17 mouse cellular contexts compared by ENCODE assay signal in the genomic region with DNA sequence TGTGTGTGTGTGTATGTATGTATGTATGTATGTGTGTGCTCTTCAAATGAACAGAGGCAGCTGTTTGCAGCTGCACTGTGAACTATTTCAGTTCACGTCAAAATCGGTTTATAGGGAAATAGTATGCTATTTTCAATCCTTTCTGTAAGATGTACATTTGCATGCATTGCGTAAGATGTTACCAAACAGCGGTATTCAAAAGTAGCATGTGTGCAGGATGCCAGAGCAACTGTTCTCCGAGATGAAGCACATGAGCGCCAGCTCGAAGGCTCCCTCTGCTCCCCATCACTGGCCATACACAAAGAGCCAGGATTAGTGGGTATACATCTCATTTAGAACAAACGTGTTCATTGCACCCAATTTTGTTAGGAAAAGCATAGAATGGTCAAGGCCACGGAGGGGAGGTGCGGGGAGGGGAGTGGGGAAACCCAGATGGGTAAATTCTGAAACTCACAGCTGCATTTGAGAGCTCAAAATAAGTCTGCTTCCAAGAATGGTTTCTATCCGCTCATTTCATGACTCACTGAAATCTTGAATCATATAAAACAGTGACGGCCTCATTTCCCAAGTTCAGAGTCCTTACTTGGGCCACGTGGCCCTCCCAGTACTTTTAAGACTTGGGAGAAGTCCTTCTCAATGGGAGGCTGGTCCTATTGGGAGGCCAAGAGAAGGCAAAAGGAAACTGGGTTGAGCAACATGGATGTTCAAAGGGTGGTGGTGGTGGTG. TPM values are rescaled to one million over a fixed set of nuclear protein-coding genes. Genes with fewer than 3 reads are reported as not detected.
A peak's percentile ranks its signal among the peaks of the same experiment; 100 is the strongest.
DNase-seq lines count a peak whose midpoint lies in the region; ATAC-seq and TF ChIP-seq lines count a peak whose summit lies in the region.
"Had no signal": no experiment of that assay in that cellular context is flagged by ENCODE, and none has a peak within 500 bp of the region (broad histone marks: within the 10 kb centered on the region; RNA-seq: fewer than 3 reads in every experiment).

No protein-coding gene starts in this region.

- dilution Hi-C loops in CH12.LX (cut with MboI; ENCODE audit: extremely low pct_ligation_motif_present, extremely low pct_unique_long_range_greater_than_20kb, low sequenced_read_pairs): no loop called here

- peak; percentile 93 for TF ChIP-seq EP300 in CH12.LX (IDR thresholded peaks at IDR 0.05; ENCODE audit: low read length)

- TF ChIP-seq CTCF in CH12.LX (conservative IDR thresholded peaks at IDR 0.05 in 1 of 2, IDR thresholded peaks at IDR 0.05 in 1 of 2; ENCODE audit: low read depth in 2 of 2, low read length in 2 of 2): no peak

- peak; percentile 41; the same call in 1 of the 2 replicates for TF ChIP-seq POLR2A in CH12.LX (IDR thresholded peaks at IDR 0.05; ENCODE audit: low read depth, low read length)

- in situ Hi-C loops in CH12.LX (cut with MboI; ENCODE audit: low pct_ligation_motif_present, low pct_unique_long_range_greater_than_20kb, low sequenced_read_pairs): no loop called here

- DNase-seq in layer of hippocampus, adult 18-20 months (ENCODE audit: low spot score in 2 of 2): peak; percentile 42 to 67
- no peak for DNase-seq in layer of hippocampus, adult 9-10 months (ENCODE audit: low spot score)
- DNase-seq in CH12.LX (ENCODE audit: extremely low read depth): peak; percentile 92
- peak; percentile 45 to 65 for DNase-seq in frontal cortex, postnatal 36 days (ENCODE audit: low spot score in 2 of 2)
- DNase-seq in adrenal gland, postnatal 36 days: no peak
- no peak for DNase-seq in thymus, adult 18-20 months
- DNase-seq: cerebellum, adult 2 months; kidney, postnatal 14 days; retina, postnatal 1 day had no signal

- WGBS in heart, embryonic 12.5 days: 85% methylated on average over 13 of the region's 13 CpGs

- no peak overlapping the region for H3K4me3 ChIP-seq in CH12.LX (replicated peaks in 1 of 3; ENCODE audit: low read depth in 2 of 3, low read length in 2 of 3, poor library complexity in 1 of 3)
- no peak overlapping the region for H3K4me3 ChIP-seq in heart, embryonic 12.5 days
- H3K4me3 ChIP-seq: heart, embryonic 13.5 days; limb, embryonic 12.5 days; liver, embryonic 15.5 days; neural tube, embryonic 15.5 days had no signal

- peak overlapping the region; percentile 99 for H3K27ac ChIP-seq in CH12.LX (ENCODE audit: insufficient read depth, low read depth)
- H3K27ac ChIP-seq in heart, embryonic 12.5 days (ENCODE audit: poor library complexity, severe bottlenecking): no peak overlapping the region
- H3K27ac ChIP-seq: heart, embryonic 13.5 days; limb, embryonic 12.5 days; liver, embryonic 15.5 days; macrophage; neural tube, embryonic 15.5 days had no signal

- no peaks in the 10 kb centered on the region for H3K9me3 ChIP-seq in CH12.LX (replicated peaks; ENCODE audit: low read length)
- no peaks in the 10 kb centered on the region for H3K9me3 ChIP-seq in heart, embryonic 12.5 days (replicated peaks)
- H3K9me3 ChIP-seq: heart, embryonic 13.5 days; limb, embryonic 12.5 days; liver, embryonic 15.5 days; neural tube, embryonic 15.5 days had no signal

- H3K4me1 ChIP-seq in CH12.LX (ENCODE audit: control insufficient read depth in 1 of 2, insufficient read depth in 2 of 2): peaks cover 40 to 87% of the 10 kb centered on the region in 2 experiments
- peaks cover 8% of the 10 kb centered on the region; the same call in 1 of the 2 replicates for H3K4me1 ChIP-seq in heart, embryonic 12.5 days (replicated peaks)
- H3K4me1 ChIP-seq: limb, embryonic 12.5 days; neural tube, embryonic 15.5 days had no signal

- peak overlapping the region; percentile 83 for H3K4me2 ChIP-seq in CH12.LX (ENCODE audit: insufficient read depth, low read depth, poor library complexity, severe bottlenecking)
- H3K4me2 ChIP-seq in heart, embryonic 12.5 days: no peak overlapping the region
- H3K4me2 ChIP-seq: heart, embryonic 13.5 days; limb, embryonic 12.5 days; liver, embryonic 15.5 days; neural tube, embryonic 15.5 days had no signal

- H3K27me3 ChIP-seq in CH12.LX (replicated peaks): no peaks in the 10 kb centered on the region
- 0 out of 2 replicates have a peak, but pooled peaks cover 3% of the 10 kb centered on the region for H3K27me3 ChIP-seq in heart, embryonic 12.5 days (replicated peaks)
- H3K27me3 ChIP-seq: limb, embryonic 12.5 days; liver, embryonic 15.5 days; neural tube, embryonic 15.5 days had no signal

- 0 out of 2 replicates have a peak, but pooled peaks cover 2% of the 10 kb centered on the region for H3K79me2 ChIP-seq in CH12.LX (replicated peaks; ENCODE audit: control insufficient read depth, extremely low read depth, insufficient read depth, poor library complexity, severe bottlenecking)

- ATAC-seq in monocyte, adult 5-6 weeks (replicated peaks; ENCODE audit: insufficient number of reproducible peaks, low FRiP score, low TSS enrichment, poor library complexity, severe bottlenecking): 0 out of 2 replicates have a peak, but pooled peaks have one; percentile 29
- ATAC-seq in heart, embryonic 12.5 days (ENCODE audit: insufficient number of reproducible peaks, low FRiP score): no peak
- ATAC-seq: intestine, postnatal 0 days had no signal

- peak overlapping the region; percentile 61; the same call in 1 of the 2 replicates for H3K9ac ChIP-seq in CH12.LX (ENCODE audit: insufficient read depth, low read depth)
- H3K9ac ChIP-seq in heart, embryonic 12.5 days: no peak overlapping the region
- H3K9ac ChIP-seq: heart, embryonic 13.5 days; limb, embryonic 12.5 days; liver, embryonic 15.5 days; neural tube, embryonic 15.5 days had no signal

- H3K36me3 ChIP-seq in CH12.LX (replicated peaks in 1 of 2; ENCODE audit: control insufficient read depth in 1 of 2, insufficient read depth in 1 of 2, low read length in 1 of 2): peaks cover 1 to 15% of the 10 kb centered on the region in 2 experiments
- peaks cover 2% of the 10 kb centered on the region; the same call in 1 of the 2 replicates for H3K36me3 ChIP-seq in heart, embryonic 12.5 days

- no peak for TF ChIP-seq RAD21 in CH12.LX (IDR thresholded peaks at IDR 0.05; ENCODE audit: low read depth, low read length)

TF ChIP-seq in CH12.LX, 34 proteins besides CTCF, POLR2A, EP300 and RAD21 (continues in another document):
- TF ChIP-seq TBP (conservative IDR thresholded peaks at IDR 0.05; ENCODE audit: low read depth, low read length): peak; percentile 63
- peak; percentile 87 for TF ChIP-seq ETS1 (conservative IDR thresholded peaks at IDR 0.05; ENCODE audit: low read depth, low read length)
- no peak; the same call in none of the 2 replicates for TF ChIP-seq ZMIZ1 (IDR thresholded peaks at IDR 0.05; ENCODE audit: low read depth, low read length)
- no peak for TF ChIP-seq NRF1 (IDR thresholded peaks at IDR 0.05; ENCODE audit: low read depth, low read length)
- TF ChIP-seq MAX (IDR thresholded peaks at IDR 0.05; ENCODE audit: low read length): peak; percentile 92
- TF ChIP-seq USF2 (conservative IDR thresholded peaks at IDR 0.05; ENCODE audit: low read depth, low read length): peak; percentile 64
- peak; percentile 92 for TF ChIP-seq MYC (IDR thresholded peaks at IDR 0.05; ENCODE audit: low read depth, low read length)
- TF ChIP-seq HCFC1 (IDR thresholded peaks at IDR 0.05; ENCODE audit: low read depth, low read length): peak; percentile 34; the same call in 1 of the 2 replicates
- TF ChIP-seq ZC3H11A (IDR thresholded peaks at IDR 0.05; ENCODE audit: low read depth, low read length): no peak
- TF ChIP-seq MEF2A (IDR thresholded peaks at IDR 0.05; ENCODE audit: borderline replicate concordance, low read depth, low read length): peak; percentile 96
- TF ChIP-seq SIN3A (IDR thresholded peaks at IDR 0.05; ENCODE audit: low read length): peak; percentile 82
- no peak for TF ChIP-seq UBTF (IDR thresholded peaks at IDR 0.05; ENCODE audit: low read depth, low read length)
- peak; percentile 92 for TF ChIP-seq TCF12 (IDR thresholded peaks at IDR 0.05; ENCODE audit: low read depth, low read length)
- TF ChIP-seq POLR2AphosphoS2 (IDR thresholded peaks at IDR 0.05; ENCODE audit: low read depth, low read length): no peak
- TF ChIP-seq MAFK (IDR thresholded peaks at IDR 0.05; ENCODE audit: insufficient replicate concordance, low read length): peak; percentile 51; the same call in 1 of the 2 replicates
- peak; percentile 32; the same call in 1 of the 2 replicates for TF ChIP-seq GABPA (IDR thresholded peaks at IDR 0.05; ENCODE audit: insufficient replicate concordance, low read depth, low read length)
- TF ChIP-seq KAT2A (IDR thresholded peaks at IDR 0.05; ENCODE audit: insufficient replicate concordance, low read length): 0 out of 2 replicates have a peak, but pooled peaks have one; percentile 54
- TF ChIP-seq CHD2 (IDR thresholded peaks at IDR 0.05; ENCODE audit: low read length): peak; percentile 73
- TF ChIP-seq E2F4 (IDR thresholded peaks at IDR 0.05; ENCODE audit: insufficient replicate concordance, low read depth, low read length): peak; percentile 57; the same call in 1 of the 2 replicates
- no peak for TF ChIP-seq ELF1 (IDR thresholded peaks at IDR 0.05; ENCODE audit: low read depth, low read length)
- TF ChIP-seq ZNF384 (IDR thresholded peaks at IDR 0.05; ENCODE audit: low read depth, low read length): 0 out of 2 replicates have a peak, but pooled peaks have one; percentile 21
- no peak for TF ChIP-seq SMC3 (IDR thresholded peaks at IDR 0.05; ENCODE audit: low read depth, low read length)
- peak; percentile 73 for TF ChIP-seq USF1 (IDR thresholded peaks at IDR 0.05; ENCODE audit: low read depth, low read length)
- TF ChIP-seq JUND (conservative IDR thresholded peaks at IDR 0.05; ENCODE audit: low read depth, low read length): peak; percentile 54
- no peak for TF ChIP-seq PAX5 (IDR thresholded peaks at IDR 0.05; ENCODE audit: low read length)

RNA-seq across cellular contexts. Expression of a gene that starts 15.2 kb away (rescaled TPM):
- 10 to 100 TPM; 31.4 to 35.4 TPM for total RNA-seq in layer of hippocampus, adult 18-20 months (2021)
- total RNA-seq in CH12.LX (2012; rRNA removed): 0.29 and 0.34 TPM in 2 replicates
- not detected in 2 replicates for total RNA-seq in CH12.LX (2014; rRNA removed)
- 0.21 TPM in 1 of 2 replicates, not detected in the other for polyA plus RNA-seq in CH12.LX (2012; ENCODE audit: insufficient read length, low read depth)
- 8.6 to 25.7 TPM (median 13.4 TPM) in 3 replicates for total RNA-seq in monocyte, adult 5-6 weeks (2017)
- 4.9 and 7.1 TPM in 2 replicates for polyA plus RNA-seq in heart, embryonic 12.5 days (2016; fragmentation: Nextera tagmentation; extraction: Ambion mirVana)
- 10 to 100 TPM in 1 of 2 experiments, 1 to 10 TPM in 1; 4.9 to 10.2 TPM for total RNA-seq in adrenal gland, postnatal 36 days (2021)

RNA-seq across cellular contexts. Expression of a gene that starts 45.6 kb away (rescaled TPM):
- total RNA-seq in layer of hippocampus, adult 18-20 months (2021): 100 to 1,000 TPM; 165 to 179 TPM
- 126 and 155 TPM in 2 replicates for total RNA-seq in CH12.LX (2012; rRNA removed)
- 46.6 and 49.0 TPM in 2 replicates for total RNA-seq in CH12.LX (2014; rRNA removed)
- polyA plus RNA-seq in CH12.LX (2012; ENCODE audit: insufficient read length, low read depth): 84.7 and 90.7 TPM in 2 replicates
- 76.7 to 111 TPM (median 97.7 TPM) in 3 replicates for total RNA-seq in monocyte, adult 5-6 weeks (2017)
- 60.1 and 66.2 TPM in 2 replicates for polyA plus RNA-seq in heart, embryonic 12.5 days (2016; fragmentation: Nextera tagmentation; extraction: Ambion mirVana)
- 100 to 1,000 TPM; 156 to 157 TPM for total RNA-seq in adrenal gland, postnatal 36 days (2021)

Comparison
In these comparisons a context has a peak if more than half of its experiments do, and no peak if none do; other contexts are left out.
1. DNase-seq: peak in layer of hippocampus, adult 18-20 months (2 of 2), CH12.LX (single experiment) and frontal cortex, postnatal 36 days (2 of 2); none in layer of hippocampus, adult 9-10 months (single experiment), adrenal gland, postnatal 36 days (0 of 2) and thymus, adult 18-20 months (0 of 2).